Mouse (Mus musculus): ENCODE measurements around the gene Tnxb.
A peak's percentile ranks its signal among the peaks of the same experiment; 100 is the strongest.
"Not testable (repeated sequence)": the region's sequence is repeated elsewhere in the genome, so short reads cannot be mapped to it uniquely, and the experiment has no call there.

The Tnxb gene

DNA sequence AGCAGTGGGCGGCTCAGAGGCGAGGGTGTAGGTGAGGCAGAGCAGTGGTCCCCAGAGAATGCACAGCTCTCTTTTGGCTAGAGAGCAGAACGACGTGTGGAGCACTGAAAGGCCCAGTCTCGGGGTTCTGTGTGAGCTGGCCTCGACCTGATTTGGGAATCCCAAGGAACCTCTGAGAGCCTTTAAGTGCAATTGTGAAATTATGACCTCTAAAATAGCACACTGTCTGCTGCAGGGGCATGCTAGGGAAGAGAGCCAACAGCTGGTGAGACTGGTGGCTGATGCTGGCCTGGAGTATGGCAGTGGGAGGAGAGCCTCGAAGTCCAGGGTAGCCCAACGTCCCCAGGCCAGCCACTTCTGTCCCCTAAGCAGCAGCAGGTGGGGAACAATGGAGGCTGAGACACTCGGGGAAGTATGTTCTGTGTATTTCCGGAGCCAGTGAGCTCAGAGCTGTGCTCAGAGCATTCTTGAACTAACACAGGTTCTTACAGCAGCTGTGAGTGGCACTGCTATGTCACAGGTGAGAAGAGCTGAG is 13.4 kb downstream of the Tnxb start:
- DNase-seq (ENCODE audit: low read depth, low spot score): no peak

DNA sequence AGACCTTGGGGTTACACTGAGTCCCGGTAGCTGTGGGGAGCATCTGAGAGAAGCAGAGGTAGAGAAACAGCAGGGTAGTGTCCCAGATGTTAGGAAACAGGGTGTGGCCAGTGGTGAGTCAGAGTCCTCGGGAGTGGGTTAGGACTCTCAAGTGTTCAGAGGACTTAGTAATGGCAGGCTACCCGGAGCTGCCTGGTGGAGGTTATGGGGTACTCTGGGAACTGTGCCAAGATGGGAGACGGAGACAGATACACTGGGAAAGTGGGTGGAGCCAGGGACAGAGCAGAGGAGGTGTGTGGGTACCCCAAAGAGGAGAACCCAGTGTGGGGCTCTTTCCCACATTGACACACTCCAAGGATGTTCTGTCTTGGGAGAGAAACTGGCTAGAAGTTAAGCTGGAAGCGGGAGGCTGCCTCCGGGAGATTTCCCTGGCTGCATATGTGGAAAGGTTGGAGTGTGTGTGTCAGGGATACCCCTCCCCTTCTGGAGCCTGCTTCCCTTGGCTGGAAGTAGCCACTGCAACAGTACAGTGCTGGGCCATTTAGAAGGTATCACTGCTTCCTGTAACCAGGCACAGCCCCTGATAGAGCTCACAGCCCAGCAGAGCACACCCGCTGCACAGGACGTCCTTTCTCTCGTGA is 14.0 kb downstream of the Tnxb start:
- DNase-seq (ENCODE audit: low read depth, low spot score): peak; percentile 96

DNA sequence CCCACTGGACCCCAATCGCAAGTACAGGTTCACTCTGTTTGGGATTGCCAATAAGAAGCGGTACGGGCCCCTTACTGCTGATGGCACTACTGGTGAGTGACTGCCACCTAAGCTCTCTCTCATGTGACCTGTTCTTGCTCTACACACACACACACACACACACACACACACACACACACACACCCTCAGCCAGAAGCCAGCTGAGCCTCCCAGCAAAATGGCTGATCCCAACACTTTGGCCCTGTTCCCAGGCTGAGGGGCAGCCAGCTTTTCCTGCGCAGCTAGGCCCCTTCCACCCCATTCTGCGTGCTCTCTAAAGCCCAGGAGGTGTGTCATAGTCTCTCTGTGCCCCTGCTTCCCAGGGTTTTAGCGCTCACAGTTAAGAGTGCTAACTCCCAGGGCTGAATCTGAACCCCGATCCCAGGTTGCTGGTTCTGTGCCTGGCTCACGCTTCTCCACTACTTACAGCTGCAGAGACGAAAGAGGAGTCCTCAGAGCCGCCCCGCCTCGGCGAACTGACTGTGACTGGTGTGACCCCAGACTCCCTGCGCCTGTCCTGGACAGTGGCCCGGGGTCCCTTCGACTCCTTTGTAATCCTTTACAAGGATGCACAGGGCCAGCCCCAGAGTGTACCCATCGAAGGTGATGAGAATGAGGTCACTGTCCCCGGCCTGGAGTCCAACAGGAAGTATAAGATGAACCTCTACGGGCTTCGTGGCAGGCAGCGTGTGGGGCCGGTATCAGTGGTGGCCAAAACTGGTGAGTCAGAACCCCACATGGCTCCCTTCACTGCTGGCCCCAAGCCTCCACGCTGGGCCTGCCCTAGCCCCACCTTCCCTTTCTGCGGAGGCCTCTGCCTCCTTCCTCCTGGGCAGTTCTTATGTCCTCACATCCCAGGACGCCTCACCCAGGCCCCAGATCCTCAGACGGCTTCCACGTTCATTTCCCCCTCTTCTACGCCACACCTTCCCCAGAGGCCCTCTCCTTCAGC is 15.1 kb downstream of the Tnxb start:
- peak; percentile 98 for DNase-seq (ENCODE audit: low read depth, low spot score)

DNA sequence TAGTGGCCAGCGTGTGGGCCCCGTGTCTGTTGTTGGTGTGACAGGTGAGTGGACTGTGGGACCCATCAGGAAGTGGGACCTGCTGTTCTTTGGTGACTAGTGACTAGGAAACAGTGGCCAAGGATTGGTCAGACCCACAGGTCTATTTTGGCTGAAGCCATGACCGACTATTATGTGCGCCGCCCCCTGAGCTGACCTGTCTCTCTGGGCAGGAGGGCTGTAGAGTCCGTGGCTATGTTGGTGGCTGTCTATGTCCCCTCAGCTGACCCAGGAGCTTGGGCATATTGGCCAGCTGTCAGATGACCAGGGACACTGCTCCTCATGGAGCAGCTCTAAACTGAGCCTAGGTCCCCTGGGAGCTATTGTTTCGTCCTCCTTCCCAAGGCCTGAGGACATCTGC is 18.6 kb downstream of the Tnxb start:
- DNase-seq (ENCODE audit: low read depth, low spot score): no peak

DNA sequence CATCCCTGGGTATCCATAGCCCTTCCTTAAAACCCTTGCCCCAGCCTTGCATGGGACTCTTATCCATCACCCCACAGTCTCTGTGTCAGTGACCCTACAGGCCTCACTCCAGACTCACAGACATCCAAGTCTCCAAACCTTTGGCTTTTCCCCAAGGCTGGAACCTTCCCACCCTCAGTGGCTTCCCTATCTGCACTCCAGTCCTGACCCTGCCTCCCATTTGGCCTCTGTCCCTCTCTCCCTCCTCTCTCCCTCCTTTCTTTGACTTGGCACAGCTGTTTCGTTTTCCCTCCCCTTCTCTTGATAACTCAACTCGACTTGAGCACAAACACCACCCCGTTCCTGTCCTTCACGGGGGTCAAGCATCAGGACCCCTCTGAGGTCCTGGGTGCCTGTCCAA is 20.1 kb downstream of the Tnxb start:
- DNase-seq (ENCODE audit: low read depth, low spot score): no peak

DNA sequence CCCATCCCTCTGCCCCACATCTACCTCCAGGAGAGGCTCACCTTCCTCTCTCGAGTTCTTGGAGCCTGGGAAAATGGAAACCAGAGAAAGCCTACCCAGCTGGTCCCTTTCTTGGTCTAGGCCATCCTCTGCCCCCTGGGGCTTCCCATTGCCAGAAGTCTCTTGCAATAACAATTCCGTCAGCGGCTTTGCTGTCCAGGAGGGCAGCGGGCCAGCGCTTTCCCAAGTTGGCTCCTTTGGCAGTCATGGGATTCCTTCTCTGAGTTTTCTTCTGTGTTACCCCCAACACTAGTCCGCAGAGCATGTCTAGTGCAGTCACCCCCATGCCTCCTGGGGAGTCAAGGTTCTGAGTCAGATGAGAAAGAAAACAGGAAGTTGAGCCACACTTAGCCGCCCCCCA is 22.6 kb downstream of the Tnxb start:
- DNase-seq (ENCODE audit: low read depth, low spot score): peak; percentile 85

DNA sequence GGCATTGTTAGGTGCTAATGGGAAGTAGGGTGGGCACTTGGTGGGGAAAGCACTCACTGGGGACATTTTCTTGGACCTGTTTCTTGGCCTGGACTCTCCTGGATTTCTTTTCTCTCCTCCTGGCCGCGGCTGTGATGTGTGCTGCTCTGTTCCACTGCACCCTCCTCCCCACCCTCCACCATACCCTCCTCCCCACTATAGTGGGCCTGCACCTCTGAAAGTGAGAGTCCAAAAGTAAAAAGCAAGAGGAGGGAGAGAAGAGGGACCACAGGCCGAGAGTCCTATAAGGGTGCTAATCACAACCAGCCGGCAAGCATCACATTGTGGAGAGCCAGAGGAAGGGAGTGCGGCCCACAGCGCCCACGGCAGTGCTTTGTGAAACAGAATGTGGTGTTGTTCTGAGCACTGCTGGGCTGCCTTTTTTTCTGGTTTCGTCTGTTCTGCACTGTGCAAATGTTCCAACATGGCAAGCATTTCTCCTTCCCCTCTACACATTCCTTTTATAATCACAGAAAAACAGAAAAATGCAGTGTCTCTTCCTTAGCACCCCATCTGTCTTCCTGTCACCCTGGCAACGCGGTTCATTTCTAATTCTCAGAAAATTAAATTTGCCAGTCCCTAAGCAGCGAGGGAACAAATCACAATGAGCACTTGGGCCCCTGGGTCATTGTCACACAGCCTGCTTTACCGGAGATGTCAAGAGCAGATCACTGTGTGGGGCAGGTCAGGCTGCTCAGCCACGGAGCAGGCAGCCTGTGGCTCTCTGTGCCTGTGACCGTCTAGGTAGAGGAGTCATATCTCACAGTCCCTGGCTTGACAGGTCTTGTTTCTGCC is 29.5 kb downstream of the Tnxb start:
- DNase-seq (ENCODE audit: low read depth, low spot score): no peak

DNA sequence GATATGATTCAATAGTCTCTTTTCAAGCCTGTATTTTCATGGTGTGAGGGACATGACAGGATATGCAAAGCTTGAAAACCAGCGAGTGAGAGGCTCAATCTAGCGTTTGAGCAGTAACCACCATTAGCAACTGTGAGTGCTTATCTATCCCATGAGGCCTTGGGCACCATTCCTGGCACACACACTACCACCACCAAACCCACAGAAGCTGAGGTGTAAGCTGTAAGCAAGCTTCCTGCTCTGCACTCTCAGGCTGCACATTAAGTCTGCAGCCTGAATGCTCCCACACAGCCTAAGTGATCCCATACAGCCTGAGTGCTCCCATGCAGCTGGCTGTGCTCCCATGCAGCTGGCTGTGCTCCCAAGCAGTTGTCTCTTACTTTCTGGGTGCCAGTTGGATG is 30.3 kb downstream of the Tnxb start:
- no peak for DNase-seq (ENCODE audit: low read depth, low spot score)

DNA sequence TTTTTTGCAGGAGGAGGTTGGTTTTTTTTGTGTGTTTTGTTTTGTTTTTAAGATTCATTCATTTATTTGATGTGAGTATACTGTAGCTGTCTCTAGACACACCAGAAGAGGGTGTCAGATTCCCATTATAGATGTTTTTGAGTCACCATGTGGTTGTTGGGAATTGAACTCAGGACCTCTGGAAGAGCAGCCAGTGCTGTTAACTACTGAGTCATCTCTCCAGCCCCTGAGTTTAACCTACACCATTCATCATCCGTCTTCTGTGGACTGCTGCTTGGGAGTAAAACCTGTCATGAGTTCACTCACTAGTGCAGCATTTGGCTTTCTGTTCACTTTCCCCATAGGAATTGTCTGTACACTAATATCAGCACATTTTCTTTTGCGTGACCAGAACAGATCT is 36.1 kb downstream of the Tnxb start:
- DNase-seq (ENCODE audit: low read depth, low spot score): peak; percentile 86

DNA sequence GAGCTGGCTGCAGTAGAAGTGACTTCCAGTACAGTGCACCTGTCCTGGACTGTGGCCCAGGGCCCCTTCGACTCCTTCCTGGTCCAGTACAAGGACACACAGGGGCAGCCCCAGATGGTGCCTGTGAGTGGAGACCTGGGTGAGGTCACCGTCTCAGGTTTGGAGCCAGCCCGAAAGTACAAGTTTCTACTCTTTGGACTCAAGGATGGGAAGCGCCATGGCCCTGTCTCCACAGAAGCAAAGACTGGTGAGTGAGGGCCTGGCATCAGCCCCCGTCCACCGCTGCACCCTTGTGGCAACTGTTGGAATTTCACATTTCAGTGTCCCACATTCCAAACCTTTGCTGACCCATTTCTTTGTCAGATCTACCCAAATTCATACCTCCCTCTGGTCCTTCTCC is 42.6 kb downstream of the Tnxb start:
- DNase-seq (ENCODE audit: low read depth, low spot score): peak; percentile 80

DNA sequence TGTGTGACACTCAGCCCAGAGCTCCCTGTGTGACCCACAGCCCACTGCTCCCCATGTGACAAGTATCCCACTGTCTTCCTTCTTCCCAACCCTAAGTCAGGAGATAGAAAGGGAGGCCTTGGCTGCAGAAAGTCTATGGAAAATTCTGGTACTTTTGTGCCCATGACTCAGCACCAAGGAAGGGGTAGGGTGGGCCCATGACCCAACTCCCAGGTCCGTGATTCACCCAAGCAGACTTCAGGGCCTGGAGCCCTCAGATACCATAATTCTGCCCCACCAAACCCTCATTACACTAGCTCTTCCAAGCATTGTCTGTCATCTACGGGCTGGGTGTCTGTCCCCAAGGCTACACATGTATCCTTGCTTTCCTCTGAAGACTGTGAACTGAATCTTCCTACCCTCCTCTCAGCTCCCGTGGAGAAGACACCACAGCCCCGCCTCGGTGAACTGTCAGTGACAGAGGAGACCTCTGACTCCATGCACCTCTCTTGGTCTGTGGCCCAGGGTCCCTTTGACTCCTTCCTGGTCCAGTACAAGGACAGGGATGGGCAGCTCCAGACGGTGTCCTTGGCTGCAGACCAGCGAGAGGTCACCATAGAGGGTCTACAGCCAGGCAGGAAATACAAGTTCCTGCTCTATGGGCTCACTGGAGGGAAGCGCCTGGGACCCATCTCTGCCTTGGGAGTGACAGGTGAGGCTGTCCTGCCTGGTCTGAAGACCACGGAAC is 44.0 kb downstream of the Tnxb start:
- DNase-seq (ENCODE audit: low read depth, low spot score): peak; percentile 58

DNA sequence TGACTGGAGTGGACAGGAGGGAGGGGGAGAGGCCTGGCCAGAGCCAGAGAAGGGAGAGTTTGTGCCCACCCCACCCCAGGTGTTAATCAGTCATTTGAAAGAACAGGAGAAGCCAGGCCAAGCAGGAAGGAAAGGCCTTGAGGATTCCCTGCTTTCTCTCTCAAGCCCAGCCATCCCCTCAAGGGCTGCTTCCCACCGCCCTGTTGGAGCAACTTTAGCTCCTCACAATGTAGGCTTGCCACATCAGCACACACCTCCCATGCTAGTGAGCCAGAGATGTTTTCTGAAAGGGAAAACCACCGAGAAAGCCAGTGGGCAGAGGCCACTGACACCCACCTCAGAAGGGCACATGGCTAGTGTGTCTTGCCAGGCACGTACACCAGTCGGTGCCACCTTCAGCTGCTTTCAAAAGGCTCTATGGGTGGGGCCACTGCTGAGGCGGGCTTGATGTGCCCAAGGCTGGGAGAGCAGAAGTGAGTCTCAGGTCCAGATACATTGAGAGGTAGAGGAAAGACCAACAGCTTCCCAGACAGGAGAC is 44.6 kb downstream of the Tnxb start:
- DNase-seq (ENCODE audit: low read depth, low spot score): not testable (repeated sequence)

DNA sequence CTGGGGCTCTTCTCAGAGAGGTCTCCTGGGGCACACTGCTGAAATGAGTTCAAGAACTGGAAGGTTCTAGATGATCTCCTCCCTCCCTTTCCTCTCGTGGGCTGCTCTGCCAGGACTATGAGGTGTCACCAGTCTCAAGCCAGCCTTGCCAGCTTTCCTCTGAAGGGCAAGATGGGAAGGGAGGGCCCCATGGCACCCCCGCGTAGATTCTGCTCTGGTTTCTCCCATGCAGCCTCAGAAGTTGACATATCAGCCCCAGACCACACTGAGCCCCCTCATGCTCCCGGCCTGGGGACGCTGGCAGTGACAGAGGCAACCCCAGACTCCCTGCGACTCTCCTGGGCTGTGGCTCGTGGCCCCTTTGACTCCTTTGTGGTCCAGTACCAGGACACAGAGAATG is 45.1 kb downstream of the Tnxb start:
- not testable (repeated sequence) for DNase-seq (ENCODE audit: low read depth, low spot score)

DNA sequence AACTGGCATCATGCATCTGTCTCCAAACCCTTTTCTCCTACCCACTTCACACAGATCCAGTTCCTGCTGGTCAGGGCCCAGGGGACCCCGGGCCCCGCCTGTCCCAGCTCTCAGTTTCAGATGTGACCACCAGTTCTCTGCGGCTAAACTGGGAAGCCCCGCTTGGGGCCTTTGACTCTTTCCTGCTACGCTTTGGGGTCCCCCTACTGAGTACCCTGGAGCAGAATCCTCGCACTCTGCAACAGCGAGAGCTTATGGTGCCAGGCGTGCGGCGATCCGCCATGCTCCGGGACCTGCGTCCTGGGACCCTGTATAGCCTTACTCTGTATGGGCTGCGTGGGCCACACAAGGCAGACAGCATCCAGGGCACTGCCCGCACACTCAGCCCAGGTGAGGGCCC is 45.9 kb downstream of the Tnxb start:
- DNase-seq (ENCODE audit: low read depth, low spot score): no peak

DNA sequence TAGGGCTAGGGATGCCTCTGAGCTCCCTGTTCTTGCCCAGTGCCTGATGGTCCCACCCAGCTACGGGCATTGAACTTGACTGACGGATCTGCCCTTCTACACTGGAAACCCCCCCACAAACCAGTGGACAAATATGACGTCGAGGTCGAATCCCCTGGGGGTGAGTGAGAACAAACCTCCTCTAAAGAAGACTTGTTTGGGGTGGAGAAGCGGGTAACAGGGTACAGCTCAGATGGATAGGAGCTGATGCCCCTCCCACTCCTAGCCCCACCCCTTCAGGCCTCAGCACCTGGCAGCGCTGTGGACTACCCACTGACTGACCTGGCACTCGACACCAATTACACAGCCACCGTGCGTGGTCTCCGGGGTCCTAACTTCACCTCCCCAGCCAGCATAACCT is 47.1 kb downstream of the Tnxb start:
- DNase-seq (ENCODE audit: low read depth, low spot score): no peak

DNA sequence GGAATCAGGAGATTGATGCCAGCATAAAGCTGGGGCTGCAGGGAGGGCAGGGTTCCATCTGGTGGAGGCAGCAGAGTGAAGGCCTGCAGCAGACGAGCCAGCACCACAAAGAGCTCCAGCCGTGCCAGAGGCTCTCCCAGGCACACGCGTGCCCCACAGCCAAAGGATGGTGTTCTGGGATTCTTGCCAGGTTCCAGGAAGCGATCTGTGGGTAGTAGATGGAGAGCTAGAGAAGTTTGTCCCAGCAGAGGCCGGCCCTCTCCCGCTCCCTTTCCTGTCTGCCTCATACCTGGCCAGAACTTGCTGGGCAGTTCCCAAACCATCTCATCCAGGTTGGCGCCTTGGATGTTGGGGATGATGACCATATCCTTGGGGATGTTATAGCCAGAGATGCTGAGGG is 49.6 kb downstream of the Tnxb start:
- not testable (repeated sequence) for DNase-seq (ENCODE audit: low read depth, low spot score)

DNA sequence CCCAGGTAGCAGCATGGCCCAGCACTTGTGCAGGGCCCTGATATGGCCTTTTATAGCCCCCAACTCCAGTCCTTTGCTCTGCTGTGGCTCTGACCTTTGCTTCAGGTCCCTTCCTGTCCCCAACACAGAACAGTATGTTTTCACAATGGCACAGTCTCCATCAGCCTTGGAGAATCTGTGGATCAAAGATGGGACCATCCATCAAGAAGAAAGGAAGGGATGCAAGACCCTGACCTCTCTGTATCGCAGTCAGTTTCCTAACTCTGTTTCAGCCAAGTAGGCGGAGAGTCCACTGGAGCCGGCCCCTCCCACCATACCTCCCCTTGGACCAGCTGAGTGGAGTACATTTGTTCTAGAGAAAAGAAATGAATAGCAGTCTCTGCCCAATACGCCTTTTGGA is 51.9 kb downstream of the Tnxb start:
- not testable (repeated sequence) for DNase-seq (ENCODE audit: low read depth, low spot score)

DNA sequence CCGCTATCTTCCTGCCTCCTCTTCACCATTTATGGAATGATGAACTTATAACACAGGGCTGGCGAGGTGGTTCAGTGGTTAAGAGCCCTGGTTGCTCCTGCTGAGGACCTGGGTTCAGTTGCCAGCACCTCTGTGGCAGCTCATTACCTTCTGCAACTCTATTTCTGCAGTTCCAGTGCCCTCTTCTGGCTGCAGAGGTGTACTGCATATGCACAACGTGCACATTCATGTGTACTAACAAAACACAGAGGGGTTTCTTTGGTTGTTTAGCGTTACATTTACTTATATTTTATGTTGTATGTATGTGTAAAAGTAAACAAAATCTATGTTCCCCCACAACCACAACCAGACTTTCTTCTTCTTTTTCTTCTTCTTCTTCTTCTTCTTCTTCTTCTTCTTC is 52.7 kb downstream of the Tnxb start:
- no peak for DNase-seq (ENCODE audit: low read depth, low spot score)

DNA sequence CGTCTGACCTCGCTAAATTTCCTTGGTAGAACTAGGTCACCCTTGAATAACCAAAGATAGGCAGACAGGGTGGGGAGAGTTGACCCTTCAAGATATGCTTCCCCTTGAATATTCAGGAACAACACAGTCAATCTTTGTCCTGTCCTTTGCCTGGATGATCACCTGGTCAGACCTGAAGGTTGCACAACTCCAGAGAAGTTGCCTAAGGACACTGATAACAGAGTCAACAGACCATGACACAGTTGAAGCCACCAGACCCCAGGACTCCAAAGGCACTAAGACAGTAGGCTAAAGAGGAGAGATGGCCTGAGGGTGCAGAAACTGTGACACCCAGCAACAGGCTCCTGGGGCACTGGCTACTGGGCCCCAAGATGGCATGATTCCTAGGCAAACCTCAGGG is 57.6 kb downstream of the Tnxb start:
- DNase-seq (ENCODE audit: low read depth, low spot score): no peak

DNA sequence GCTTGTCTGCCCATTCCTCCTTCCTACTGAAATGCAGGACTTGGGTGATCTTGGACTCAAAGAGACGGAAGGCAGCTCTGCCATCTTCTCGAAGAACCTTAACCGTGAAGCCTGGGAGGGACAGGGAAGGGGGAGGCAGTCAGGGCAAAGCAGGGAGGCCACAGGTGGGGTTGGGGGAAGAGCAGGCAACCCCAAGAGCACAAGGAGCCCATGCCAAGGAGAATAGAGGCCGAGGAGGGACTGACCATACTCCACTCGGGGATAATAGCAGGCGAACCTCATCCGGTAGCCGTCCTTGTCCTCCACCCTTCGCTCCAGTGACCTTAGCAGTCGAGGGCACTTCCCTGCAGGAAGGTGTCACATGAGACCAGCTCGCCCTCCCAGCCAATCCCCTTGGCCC is 58.8 kb downstream of the Tnxb start:
- not testable (repeated sequence) for DNase-seq (ENCODE audit: low read depth, low spot score)

Data from 3T3-L1 (cell line).